ENCODE assay signal across 14 mouse cellular contexts in genomic region chr14:60906421-60907374, GRCm38 (mm10).
DNase-seq lines count a peak whose midpoint lies in the region; ATAC-seq and TF ChIP-seq lines count a peak whose summit lies in the region.
"Had no signal": no experiment of that assay in that cellular context is flagged by ENCODE, and none has a peak within 500 bp of the region (broad histone marks: within the 10 kb centered on the region; RNA-seq: fewer than 3 reads in every experiment).

No protein-coding gene starts in this region.

- H3K4me3 ChIP-seq in forebrain, postnatal 0 days (ENCODE audit: low read depth, low read length) = no peak overlapping the region
- no peak overlapping the region for H3K4me3 ChIP-seq in forebrain, embryonic 14.5 days (ENCODE audit: low read depth, low read length)
- H3K4me3 ChIP-seq in lung, embryonic 14.5 days (ENCODE audit: low read depth, low read length) = no peak overlapping the region
- H3K4me3 ChIP-seq in embryonic facial prominence, embryonic 10.5 days = no peak overlapping the region
- H3K4me3 ChIP-seq: heart, embryonic 13.5 days; left cerebral cortex, adult 2 months had no signal

- no peak overlapping the region for H3K9ac ChIP-seq in forebrain, postnatal 0 days
- H3K9ac ChIP-seq in forebrain, embryonic 14.5 days (ENCODE audit: low read length) = no peak overlapping the region
- H3K9ac ChIP-seq in lung, embryonic 14.5 days = no peak overlapping the region
- H3K9ac ChIP-seq: heart, embryonic 13.5 days had no signal

- DNase-seq in forebrain, postnatal 0 days = no peak
- DNase-seq in forebrain, embryonic 14.5 days (ENCODE audit: low spot score) = no peak
- DNase-seq in lung, embryonic 14.5 days = peak; percentile 89
- DNase-seq in lung, adult 18-20 months = no peak
- DNase-seq in cerebellum, adult 8-10 months = peak; percentile 16
- DNase-seq in lung, postnatal 4 days = peak; percentile 31 to 57
- no peak for DNase-seq in left cerebral cortex, adult 9 months (ENCODE audit: low spot score in 2 of 2)
- DNase-seq in embryonic facial prominence, embryonic 10.5 days (ENCODE audit: low spot score) = no peak
- DNase-seq: kidney, postnatal 36 days; liver; thymus, adult 18-20 months had no signal

- H3K27ac ChIP-seq in forebrain, postnatal 0 days (ENCODE audit: low read depth, low read length) = no peak overlapping the region
- H3K27ac ChIP-seq in forebrain, embryonic 14.5 days (ENCODE audit: low read depth, low read length) = no peak overlapping the region
- H3K27ac ChIP-seq in lung, embryonic 14.5 days (ENCODE audit: low read depth) = peak overlapping the region; percentile 71
- no peak overlapping the region for H3K27ac ChIP-seq in embryonic facial prominence, embryonic 10.5 days (replicated peaks)
- H3K27ac ChIP-seq: heart, embryonic 13.5 days; left cerebral cortex, adult 2 months had no signal

- no peaks in the 10 kb centered on the region for H3K4me1 ChIP-seq in forebrain, postnatal 0 days (ENCODE audit: insufficient read depth)
- no peaks in the 10 kb centered on the region for H3K4me1 ChIP-seq in forebrain, embryonic 14.5 days (ENCODE audit: control insufficient read depth, insufficient read depth, low read length)
- H3K4me1 ChIP-seq in lung, embryonic 14.5 days (ENCODE audit: insufficient read depth) = peaks cover 3% of the 10 kb centered on the region; the same call in 1 of the 2 replicates
- 0 out of 2 replicates have a peak, but pooled peaks cover 4% of the 10 kb centered on the region for H3K4me1 ChIP-seq in embryonic facial prominence, embryonic 10.5 days

- H3K9me3 ChIP-seq in forebrain, postnatal 0 days (ENCODE audit: low read length) = no peaks in the 10 kb centered on the region
- H3K9me3 ChIP-seq in forebrain, embryonic 14.5 days (replicated peaks; ENCODE audit: control insufficient read depth, low read length) = no peaks in the 10 kb centered on the region
- no peaks in the 10 kb centered on the region for H3K9me3 ChIP-seq in lung, embryonic 14.5 days (ENCODE audit: low read depth, low read length)
- H3K9me3 ChIP-seq in embryonic facial prominence, embryonic 10.5 days = no peaks in the 10 kb centered on the region
- H3K9me3 ChIP-seq: heart, embryonic 13.5 days had no signal

- no peak for TF ChIP-seq CTCF in forebrain, postnatal 0 days (IDR thresholded peaks at IDR 0.05; ENCODE audit: low read depth)
- no peak for TF ChIP-seq CTCF in lung, embryonic 14.5 days (IDR thresholded peaks at IDR 0.05; ENCODE audit: low read depth)

- no peaks in the 10 kb centered on the region for H3K27me3 ChIP-seq in forebrain, postnatal 0 days (ENCODE audit: insufficient read depth, low read length)
- H3K27me3 ChIP-seq in forebrain, embryonic 14.5 days (replicated peaks; ENCODE audit: control insufficient read depth, insufficient read depth, low read length) = no peaks in the 10 kb centered on the region
- no peaks in the 10 kb centered on the region for H3K27me3 ChIP-seq in lung, embryonic 14.5 days (ENCODE audit: insufficient read depth, low read length)
- no peaks in the 10 kb centered on the region for H3K27me3 ChIP-seq in embryonic facial prominence, embryonic 10.5 days (replicated peaks; ENCODE audit: low read depth, poor library complexity, severe bottlenecking)
- H3K27me3 ChIP-seq: heart, embryonic 13.5 days had no signal

- WGBS in forebrain, postnatal 0 days = 75% methylated on average over 10 of the region's 10 CpGs
- 91% methylated on average over 10 of the region's 10 CpGs for WGBS in forebrain, embryonic 14.5 days
- 48% methylated on average over 10 of the region's 10 CpGs for WGBS in lung, embryonic 14.5 days
- 87% methylated on average over 10 of the region's 10 CpGs for WGBS in embryonic facial prominence, embryonic 10.5 days

- ATAC-seq in forebrain, postnatal 0 days = peak; percentile 18; the same call in 1 of the 2 replicates
- no peak for ATAC-seq in forebrain, embryonic 14.5 days
- peak; percentile 63 for ATAC-seq in lung, embryonic 14.5 days (ENCODE audit: insufficient read depth)

- no peak overlapping the region for H3K4me2 ChIP-seq in forebrain, postnatal 0 days (ENCODE audit: low read depth)
- H3K4me2 ChIP-seq in forebrain, embryonic 14.5 days (ENCODE audit: low read length) = no peak overlapping the region
- no peak overlapping the region for H3K4me2 ChIP-seq in lung, embryonic 14.5 days
- H3K4me2 ChIP-seq: heart, embryonic 13.5 days; midbrain, embryonic 11.5 days had no signal

- peaks cover 9% of the 10 kb centered on the region for H3K36me3 ChIP-seq in forebrain, postnatal 0 days (ENCODE audit: insufficient read depth)
- H3K36me3 ChIP-seq in forebrain, embryonic 14.5 days (ENCODE audit: control insufficient read depth, insufficient read depth, low read length) = peaks cover 6% of the 10 kb centered on the region; the same call in 1 of the 2 replicates
- no peaks in the 10 kb centered on the region; the same call in 1 of the 2 replicates for H3K36me3 ChIP-seq in lung, embryonic 14.5 days (ENCODE audit: insufficient read depth)
- peaks cover 26% of the 10 kb centered on the region for H3K36me3 ChIP-seq in embryonic facial prominence, embryonic 10.5 days (replicated peaks)
- H3K36me3 ChIP-seq: heart, embryonic 13.5 days had no signal

Comparison
In these comparisons a context has a peak if more than half of its experiments do, and no peak if none do; other contexts are left out.
1. DNase-seq: peak in lung, embryonic 14.5 days (single experiment), cerebellum, adult 8-10 months (single experiment) and lung, postnatal 4 days (2 of 2); none in forebrain, postnatal 0 days (single experiment), forebrain, embryonic 14.5 days (single experiment), lung, adult 18-20 months (0 of 2), left cerebral cortex, adult 9 months (0 of 2) and embryonic facial prominence, embryonic 10.5 days (single experiment).